In the genomic region with DNA sequence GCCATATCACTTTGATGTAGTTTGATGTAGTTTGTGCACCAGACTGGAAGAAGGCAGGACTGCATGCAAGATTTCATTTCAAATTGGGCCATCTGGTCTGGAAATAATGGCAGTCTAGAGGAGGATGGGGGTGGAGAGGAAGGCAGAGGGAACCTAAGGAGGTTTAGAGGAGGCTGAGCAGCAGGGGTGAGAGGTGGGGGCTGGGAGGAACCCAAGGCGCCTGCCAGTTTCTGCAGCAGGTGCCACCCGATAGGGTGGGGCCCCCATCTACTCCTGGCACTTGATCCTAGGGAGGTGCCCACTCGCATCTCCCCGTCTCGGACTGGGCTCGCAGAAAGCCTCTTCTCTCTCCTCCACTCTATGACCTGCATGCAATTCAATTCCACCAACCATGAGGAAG, we compare ENCODE assay signal across 8 mouse cellular contexts. TPM values are rescaled to one million over a fixed set of nuclear protein-coding genes. Genes with fewer than 3 reads are reported as not detected.
DNase-seq lines count a peak whose midpoint lies in the region; ATAC-seq and TF ChIP-seq lines count a peak whose summit lies in the region.

No protein-coding gene starts in this region.

- ATAC-seq in kidney, embryonic 14.5 days (ENCODE audit: low FRiP score, low TSS enrichment), result peak; percentile 24
- peak; percentile 9; the same call in 1 of the 2 replicates for ATAC-seq in granulocyte monocyte progenitor cell, adult 5-6 weeks (replicated peaks; ENCODE audit: poor library complexity, severe bottlenecking)
- ATAC-seq in hindbrain, embryonic 11.5 days (ENCODE audit: low FRiP score), result no peak

- no peak for TF ChIP-seq EP300 in heart, adult 2 months (IDR thresholded peaks at IDR 0.05; ENCODE audit: insufficient read depth, low read depth, low read length)

- no peak for TF ChIP-seq CTCF in bone marrow macrophage, adult 2 months (IDR thresholded peaks at IDR 0.05; ENCODE audit: low read depth, low read length)
- TF ChIP-seq CTCF in heart, adult 2 months (IDR thresholded peaks at IDR 0.05), result no peak

- TF ChIP-seq POLR2A in bone marrow macrophage, adult 2 months (IDR thresholded peaks at IDR 0.05; ENCODE audit: borderline replicate concordance, low read depth, low read length), result no peak
- no peak for TF ChIP-seq POLR2A in heart, adult 2 months (IDR thresholded peaks at IDR 0.05; ENCODE audit: insufficient read depth, low read depth, low read length)

- H3K79me2 ChIP-seq in heart, adult 2 months (replicated peaks; ENCODE audit: control insufficient read depth, insufficient read depth, low read length), result no peaks in the 10 kb centered on the region

- H3K4me1 ChIP-seq in kidney, embryonic 14.5 days (ENCODE audit: control insufficient read depth, insufficient read depth, low read length), result peaks cover 33% of the 10 kb centered on the region
- peaks cover 33% of the 10 kb centered on the region for H3K4me1 ChIP-seq in bone marrow macrophage, adult 2 months (ENCODE audit: control insufficient read depth, insufficient read depth, low read length)
- H3K4me1 ChIP-seq in heart, adult 2 months (ENCODE audit: control insufficient read depth, insufficient read depth, low read length), result peaks cover 19% of the 10 kb centered on the region
- H3K4me1 ChIP-seq in hindbrain, embryonic 11.5 days (replicated peaks; ENCODE audit: control insufficient read depth, insufficient read depth, low read length), result no peaks in the 10 kb centered on the region; the same call in 1 of the 2 replicates

- no peaks in the 10 kb centered on the region for H3K9me3 ChIP-seq in kidney, embryonic 14.5 days (ENCODE audit: control insufficient read depth, low read length)
- H3K9me3 ChIP-seq in hindbrain, embryonic 11.5 days (ENCODE audit: control insufficient read depth, low read length), result no peaks in the 10 kb centered on the region

- H3K27me3 ChIP-seq in kidney, embryonic 14.5 days (ENCODE audit: control insufficient read depth, insufficient read depth, low read length), result no peaks in the 10 kb centered on the region
- H3K27me3 ChIP-seq in heart, adult 2 months (ENCODE audit: control insufficient read depth, insufficient read depth, low read length), result no peaks in the 10 kb centered on the region
- H3K27me3 ChIP-seq in hindbrain, embryonic 11.5 days (ENCODE audit: control insufficient read depth, insufficient read depth, low read length), result no peaks in the 10 kb centered on the region

- no peak overlapping the region for H3K4me3 ChIP-seq in kidney, embryonic 14.5 days (ENCODE audit: low read length)
- peak overlapping the region; percentile 16 for H3K4me3 ChIP-seq in bone marrow macrophage, adult 2 months (ENCODE audit: insufficient read depth, low read length)
- H3K4me3 ChIP-seq in heart, adult 2 months, result no peak overlapping the region
- no peak overlapping the region for H3K4me3 ChIP-seq in hindbrain, embryonic 11.5 days (ENCODE audit: low read depth, low read length)

- peak overlapping the region; percentile 56; the same call in 1 of the 2 replicates for H3K27ac ChIP-seq in kidney, embryonic 14.5 days (ENCODE audit: low read depth, low read length)
- peak overlapping the region; percentile 95 for H3K27ac ChIP-seq in bone marrow macrophage, adult 2 months (ENCODE audit: insufficient read depth, low read depth, low read length)
- no peak overlapping the region for H3K27ac ChIP-seq in heart, adult 2 months
- H3K27ac ChIP-seq in hindbrain, embryonic 11.5 days (ENCODE audit: low read depth, low read length), result no peak overlapping the region

- WGBS in kidney, embryonic 14.5 days, result 51% methylated on average over 6 of the region's 6 CpGs
- 82% methylated on average over 6 of the region's 6 CpGs for WGBS in heart, adult 2 months
- WGBS in hindbrain, embryonic 11.5 days, result 76% methylated on average over 6 of the region's 6 CpGs

- intact Hi-C loops in heart, adult 2 months (cut with DNase I), result loop anchor here (5.0 kb wide), 1 partner anchor 69 kb away; no protein-coding TSS in a partner anchor

- H3K9ac ChIP-seq in kidney, embryonic 14.5 days (ENCODE audit: low read depth, low read length), result no peak overlapping the region
- H3K9ac ChIP-seq in heart, adult 2 months (ENCODE audit: low read depth, low read length), result no peak overlapping the region
- H3K9ac ChIP-seq in hindbrain, embryonic 11.5 days (ENCODE audit: low read depth, low read length), result no peak overlapping the region

- H3K4me2 ChIP-seq in kidney, embryonic 14.5 days (replicated peaks; ENCODE audit: low read depth, low read length), result no peak overlapping the region
- H3K4me2 ChIP-seq in hindbrain, embryonic 11.5 days (replicated peaks; ENCODE audit: low read depth, low read length), result no peak overlapping the region

- H3K36me3 ChIP-seq in kidney, embryonic 14.5 days (ENCODE audit: control insufficient read depth, insufficient read depth, low read length), result no peaks in the 10 kb centered on the region
- peaks cover 2% of the 10 kb centered on the region; the same call in 1 of the 2 replicates for H3K36me3 ChIP-seq in heart, adult 2 months (ENCODE audit: control insufficient read depth, insufficient read depth, low read length)
- no peaks in the 10 kb centered on the region for H3K36me3 ChIP-seq in hindbrain, embryonic 11.5 days (ENCODE audit: control insufficient read depth, insufficient read depth, low read length)

- DNase-seq in kidney, adult 8-10 months, result no peak
- peak; percentile 20 for DNase-seq in skeletal muscle tissue, adult 2 months (ENCODE audit: low read depth, low spot score)
- no peak for DNase-seq in adrenal gland, adult (ENCODE audit: inconsistent age in 2 of 2, low spot score in 1 of 2)
- no peak for DNase-seq in heart, adult 2 months
- no peak for DNase-seq in hindbrain, embryonic 11.5 days (ENCODE audit: low spot score)

RNA-seq across cellular contexts. Expression of a gene that starts 33.1 kb away (rescaled TPM):
- 34.1 and 55.2 TPM in 2 replicates for polyA plus RNA-seq in kidney, embryonic 14.5 days (2014; fragmentation: Nextera tagmentation; extraction: Ambion mirVana)
- 2.9 and 3.5 TPM in 2 replicates for polyA plus RNA-seq in bone marrow macrophage, adult 2 months (2012; ENCODE audit: insufficient read depth, insufficient read length, missing spikeins)
- total RNA-seq in granulocyte monocyte progenitor cell, adult 5-6 weeks (2014; fragmentation: Nextera tagmentation), result 36.4 and 42.5 TPM in 2 replicates
- 85.3 and 88.6 TPM in 2 replicates for total RNA-seq in granulocyte monocyte progenitor cell, adult 5-6 weeks (2017)
- 100 to 1,000 TPM; 157 to 177 TPM for total RNA-seq in heart, adult 2 months (2021)
- 91.9 and 179 TPM in 2 replicates for polyA plus RNA-seq in heart, adult 2 months (2012; rRNA removed)
- 31.7 and 33.4 TPM in 2 replicates for polyA plus RNA-seq in hindbrain, embryonic 11.5 days (2014; fragmentation: Nextera tagmentation; extraction: Ambion mirVana)

Comparison
In these comparisons a context has a peak if more than half of its experiments do, and no peak if none do; other contexts are left out.
1. H3K27ac ChIP-seq: peak in kidney, embryonic 14.5 days (single experiment) and bone marrow macrophage, adult 2 months (single experiment); none in heart, adult 2 months (single experiment) and hindbrain, embryonic 11.5 days (single experiment).